Mouse (Mus musculus) limb, embryonic 12.5 days (tissue): ENCODE measurements around the gene Tap2. TPM values are rescaled to one million over a fixed set of nuclear protein-coding genes. Genes with fewer than 3 reads are reported as not detected.

Experiments
- ATAC-seq: fragments of 200-750 bp; cut with Nextera tagmentation; 2 replicates; pipeline ENCODE4 v1.8.0; 2017; ENCODE audit warnings: low read depth, moderate TSS enrichment; ENCODE audit not compliant: insufficient number of reproducible peaks, insufficient read depth, low FRiP score, low TSS enrichment
- H3K27ac ChIP-seq: fragments of 300-500 bp; sonication (generic); 2 replicates; pipeline ENCODE4 v1.5.1; 2016; ENCODE audit warnings: mild to moderate bottlenecking, moderate library complexity
- H3K27me3 ChIP-seq: fragments of 300-500 bp; sonication (generic); 2 replicates; pipeline ENCODE4 v1.6.1; 2016; ENCODE audit warnings: mild to moderate bottlenecking, moderate library complexity
- H3K36me3 ChIP-seq: fragments of 300-500 bp; sonication (generic); 2 replicates; pipeline ENCODE4 v1.6.1; 2016; ENCODE audit warnings: mild to moderate bottlenecking, moderate library complexity
- H3K4me1 ChIP-seq: fragments of 300-500 bp; sonication (generic); replicated peaks from 2 replicates; pipeline ENCODE4 v1.6.1; 2016
- H3K4me2 ChIP-seq: fragments of 300-500 bp; sonication (generic); 2 replicates; pipeline ENCODE4 v1.6.1; 2016; ENCODE audit warnings: mild to moderate bottlenecking, moderate library complexity
- H3K4me3 ChIP-seq: fragments of 300-500 bp; sonication (generic); replicated peaks from 2 replicates; pipeline ENCODE4 v1.5.1; 2016; ENCODE audit warnings: mild to moderate bottlenecking
- H3K9ac ChIP-seq: fragments of 300-500 bp; sonication (generic); replicated peaks from 2 replicates; pipeline ENCODE4 v1.6.1; 2016; ENCODE audit warnings: mild to moderate bottlenecking, moderate library complexity
- H3K9me3 ChIP-seq: fragments of 300-500 bp; sonication (generic); 2 replicates; pipeline ENCODE4 v1.6.1; 2016; ENCODE audit warnings: mild to moderate bottlenecking, moderate library complexity
- WGBS: fragments of 180-500 bp; shearing (Covaris S2); methylation state at CpG from one replicate; pipeline ENCODE4 v1.1.7; 2016; 5-methylcytosine and 5-hydroxymethylcytosine counted together
- polyA plus RNA-seq: library from polyadenylated mRNA; unstranded; fragments of >200 nt; fragmentation: Nextera tagmentation; extraction: Ambion mirVana; gene quantifications from 2 replicates; pipeline ENCODE4 v1.2.1, GENCODE M21; 2016

Gene Tap2
- polyA plus RNA-seq, 1 experiment from 2014 or later, result 1.5 TPM

- ATAC-seq, result 0 out of 2 replicates have a peak, but pooled peaks have one; percentile 16
- no peak within 1 kb of the TSS; the same call in 1 of the 2 replicates for H3K9ac ChIP-seq
- H3K4me3 ChIP-seq, result peak within 1 kb of the TSS; percentile 41
- H3K36me3 ChIP-seq, result no peaks in the 10 kb centered on the region
- H3K4me2 ChIP-seq, result peak within 1 kb of the TSS; percentile 68
- H3K4me1 ChIP-seq, result peaks cover 17% of the 10 kb centered on the region
- H3K27me3 ChIP-seq, result peaks cover 95% of the 10 kb centered on the region
- H3K9me3 ChIP-seq, result no peaks in the 10 kb centered on the region
- no peak within 1 kb of the TSS for H3K27ac ChIP-seq
- 3% methylated on average over 40 of the region's 41 CpGs for WGBS
Measured at GRCm38 (mm10) chr17:34196941-34197894, 6.1 kb upstream of the Tap2 start, which contains the start of gene Psmb8. TSS of gene Psmb8 (plus strand) at chr17:34197721.

- Histone ChIP-seq H3K9me3 (no peaks in the 10 kb centered on the region), H3K36me3 (no peaks in the 10 kb centered on the region), H3K4me2 (peak overlapping the region; percentile 68), H3K4me1 (peaks cover 17% of the 10 kb centered on the region), H3K9ac (no peak overlapping the region; the same call in 1 of the 2 replicates), H3K27ac (no peak overlapping the region), H3K27me3 (peaks cover 91% of the 10 kb centered on the region), H3K4me3 (peak overlapping the region; percentile 41)
- ATAC-seq, result no peak
- 2% methylated on average over 32 of the region's 32 CpGs for WGBS
Measured at GRCm38 (mm10) chr17:34197904-34198520, 5.3 kb upstream of the Tap2 start.

GRCm38 (mm10) chr17:34198521-34198912, 4.8 kb upstream of the Tap2 start:
- ATAC-seq, result no peak
- Histone ChIP-seq H3K36me3 (no peaks in the 10 kb centered on the region), H3K9ac (no peak overlapping the region; the same call in 1 of the 2 replicates), H3K4me1 (peaks cover 17% of the 10 kb centered on the region), H3K27me3 (peaks cover 91% of the 10 kb centered on the region), H3K4me3 (peak overlapping the region; percentile 41), H3K27ac (no peak overlapping the region), H3K9me3 (no peaks in the 10 kb centered on the region), H3K4me2 (peak overlapping the region; percentile 68)
- WGBS, result 7% methylated on average over 11 of the region's 11 CpGs

DNA sequence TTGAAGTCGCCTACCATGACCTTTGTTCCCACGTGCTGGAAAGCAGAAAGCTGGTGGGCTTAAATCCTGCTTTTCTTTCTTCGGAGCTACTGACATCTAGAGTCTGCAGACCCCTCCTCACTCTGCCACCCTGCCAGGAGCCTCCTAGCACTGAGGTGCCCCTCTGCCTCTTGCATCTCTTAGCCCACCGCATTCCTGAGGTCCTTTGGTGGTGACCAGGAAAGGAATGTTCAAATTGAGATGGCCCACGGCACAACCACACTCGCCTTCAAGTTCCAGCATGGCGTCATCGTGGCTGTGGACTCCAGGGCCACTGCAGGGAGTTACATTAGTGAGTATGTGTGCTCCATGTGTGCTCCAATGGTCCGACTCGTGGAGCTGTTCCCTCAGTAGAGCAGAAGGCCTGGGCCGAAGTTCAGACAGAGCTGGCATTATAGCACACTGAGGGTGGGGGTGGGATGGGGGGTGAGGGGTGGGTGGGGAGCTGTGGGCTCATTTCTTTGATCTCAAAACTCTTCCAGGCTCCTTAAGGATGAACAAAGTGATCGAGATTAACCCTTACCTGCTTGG, 4.2 kb upstream of the Tap2 start:
- Histone ChIP-seq H3K27ac (no peak overlapping the region), H3K9ac (no peak overlapping the region), H3K9me3 (no peaks in the 10 kb centered on the region), H3K27me3 (peaks cover 91% of the 10 kb centered on the region), H3K4me3 (no peak overlapping the region), H3K4me1 (peaks cover 17% of the 10 kb centered on the region), H3K4me2 (no peak overlapping the region), H3K36me3 (no peaks in the 10 kb centered on the region)
- 54% methylated on average over 12 of the region's 12 CpGs for WGBS
- no peak for ATAC-seq

DNA sequence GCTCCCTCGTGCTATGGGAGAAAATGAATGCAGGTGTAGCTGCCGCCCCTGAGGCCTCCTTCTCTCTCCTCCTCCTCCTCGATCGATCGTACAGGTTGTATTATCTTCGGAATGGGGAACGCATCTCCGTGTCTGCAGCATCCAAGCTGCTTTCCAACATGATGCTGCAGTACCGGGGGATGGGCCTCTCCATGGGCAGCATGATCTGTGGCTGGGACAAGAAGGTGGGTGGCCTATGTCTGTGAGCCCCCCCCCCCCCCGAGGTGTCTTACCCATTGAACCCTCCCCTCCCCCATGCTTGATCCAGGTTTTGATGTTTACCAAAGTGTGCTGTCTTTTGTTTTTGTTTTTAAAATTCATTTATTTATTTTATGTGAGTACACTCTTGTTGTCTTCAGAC, 3.3 kb upstream of the Tap2 start:
- no peak overlapping the region for H3K4me2 ChIP-seq
- no peak overlapping the region for H3K9ac ChIP-seq
- WGBS, result 88% methylated on average over 10 of the region's 10 CpGs
- peaks cover 88% of the 10 kb centered on the region for H3K27me3 ChIP-seq
- no peaks in the 10 kb centered on the region for H3K36me3 ChIP-seq
- H3K9me3 ChIP-seq, result no peaks in the 10 kb centered on the region
- H3K4me3 ChIP-seq, result no peak overlapping the region
- no peak overlapping the region for H3K27ac ChIP-seq
- peaks cover 22% of the 10 kb centered on the region for H3K4me1 ChIP-seq
- ATAC-seq, result no peak

DNA sequence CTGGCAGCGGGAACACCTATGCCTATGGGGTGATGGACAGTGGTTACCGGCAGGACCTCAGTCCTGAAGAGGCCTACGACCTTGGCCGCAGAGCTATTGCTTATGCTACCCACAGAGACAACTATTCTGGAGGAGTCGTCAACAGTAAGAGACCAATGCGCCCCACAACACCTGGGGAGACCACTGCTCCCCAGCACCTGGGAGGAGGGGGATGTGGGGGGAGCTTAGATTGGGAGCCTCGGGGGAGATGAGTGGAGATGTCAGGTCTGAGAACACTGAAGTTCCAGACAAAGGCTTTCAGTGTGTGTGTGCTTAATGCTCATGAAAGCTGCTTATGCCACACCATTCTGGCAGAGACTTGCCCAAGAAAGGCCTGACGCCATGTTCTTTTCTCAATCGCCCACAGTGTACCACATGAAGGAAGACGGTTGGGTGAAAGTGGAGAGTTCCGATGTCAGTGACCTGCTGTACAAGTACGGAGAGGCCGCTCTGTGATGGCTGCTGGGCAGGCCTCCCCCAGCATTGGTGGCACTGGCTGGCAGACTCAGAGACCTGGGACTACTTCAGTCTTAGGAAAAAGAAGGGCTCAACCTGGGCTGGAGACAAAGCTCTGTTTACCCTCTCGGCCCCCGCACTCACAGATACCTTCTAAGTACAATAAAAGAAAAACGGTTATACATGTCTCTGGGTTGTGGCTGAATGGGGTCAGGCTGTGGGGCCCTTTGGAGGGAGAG, 2.4 kb upstream of the Tap2 start:
- no peaks in the 10 kb centered on the region for H3K36me3 ChIP-seq
- no peak overlapping the region for H3K9ac ChIP-seq
- ATAC-seq, result no peak
- no peaks in the 10 kb centered on the region for H3K9me3 ChIP-seq
- H3K27ac ChIP-seq, result no peak overlapping the region
- H3K4me3 ChIP-seq, result no peak overlapping the region
- 87% methylated on average over 16 of the region's 16 CpGs for WGBS
- no peak overlapping the region for H3K4me2 ChIP-seq
- H3K27me3 ChIP-seq, result peaks cover 88% of the 10 kb centered on the region
- H3K4me1 ChIP-seq, result peaks cover 24% of the 10 kb centered on the region

GRCm38 (mm10) chr17:34201506-34202055, 1.7 kb upstream of the Tap2 start:
- no peak overlapping the region for H3K27ac ChIP-seq
- no peaks in the 10 kb centered on the region for H3K36me3 ChIP-seq
- peaks cover 24% of the 10 kb centered on the region for H3K4me1 ChIP-seq
- WGBS, result 64% methylated on average over 7 of the region's 7 CpGs
- ATAC-seq, result no peak
- no peaks in the 10 kb centered on the region for H3K9me3 ChIP-seq
- peaks cover 88% of the 10 kb centered on the region for H3K27me3 ChIP-seq
- H3K4me2 ChIP-seq, result no peak overlapping the region
- H3K4me3 ChIP-seq, result no peak overlapping the region
- H3K9ac ChIP-seq, result no peak overlapping the region

DNA sequence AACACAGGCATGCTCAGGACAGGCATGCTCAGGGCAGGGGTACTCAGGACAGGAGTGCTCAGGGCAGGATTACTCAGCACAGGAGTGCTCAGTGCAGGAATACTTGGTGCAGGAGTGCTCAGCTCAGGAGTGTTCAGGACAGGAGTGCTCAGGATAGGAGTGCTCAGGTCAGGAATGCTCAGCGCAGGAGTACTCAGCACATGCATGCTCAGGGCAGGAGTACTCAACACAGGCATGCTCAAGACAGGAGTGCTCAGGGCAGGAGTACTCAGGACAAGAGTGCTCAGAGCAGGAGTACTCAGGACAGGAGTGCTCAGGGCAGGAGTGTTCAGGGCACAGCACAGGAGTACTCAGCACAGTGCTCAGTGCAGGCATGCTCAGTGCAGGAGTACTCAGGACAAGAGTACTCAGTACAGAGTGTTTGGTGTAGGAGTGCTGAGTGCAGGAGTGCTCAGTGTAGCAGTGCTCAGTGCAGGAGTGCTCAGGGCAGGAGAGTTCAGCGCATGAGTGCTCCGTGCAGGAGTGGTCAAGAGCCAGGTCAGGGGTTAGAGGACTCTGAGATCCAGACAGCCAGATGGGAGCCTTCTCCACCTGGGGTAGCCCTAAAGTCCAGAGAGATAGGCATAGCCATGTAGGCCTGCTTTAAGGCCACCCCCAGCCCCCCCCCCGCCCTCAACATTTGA, 426 bp upstream of the Tap2 start:
- peaks cover 86% of the 10 kb centered on the region for H3K27me3 ChIP-seq
- ATAC-seq, result peak; percentile 58; the same call in 1 of the 2 replicates
- 83% methylated on average over 4 of the region's 4 CpGs for WGBS
- H3K9me3 ChIP-seq, result no peaks in the 10 kb centered on the region
- H3K27ac ChIP-seq, result no peak overlapping the region
- no peak overlapping the region for H3K9ac ChIP-seq
- no peak overlapping the region for H3K4me2 ChIP-seq
- no peak overlapping the region for H3K4me3 ChIP-seq
- H3K36me3 ChIP-seq, result no peaks in the 10 kb centered on the region
- peaks cover 12% of the 10 kb centered on the region for H3K4me1 ChIP-seq

- no peak; the same call in 1 of the 2 replicates for ATAC-seq
- Histone ChIP-seq H3K27ac (no peak overlapping the region), H3K9ac (peak overlapping the region; percentile 64), H3K4me1 (peaks cover 7% of the 10 kb centered on the region; the same call in 1 of the 2 replicates), H3K27me3 (peaks cover 84% of the 10 kb centered on the region), H3K4me2 (peak overlapping the region; percentile 95), H3K36me3 (no peaks in the 10 kb centered on the region), H3K4me3 (peak overlapping the region; percentile 67), H3K9me3 (no peaks in the 10 kb centered on the region)
- under 1% methylated on average over 44 of the region's 44 CpGs for WGBS
Measured at GRCm38 (mm10) chr17:34204303-34205010, 1.1 kb downstream of the Tap2 start.
